Mouse (Mus musculus) ES-E14 (cell line): ENCODE data around the gene Gm10447.

Source experiments
- CHD2 ChIP-seq: IDR thresholded peaks from 2 replicates; pipeline ENCODE4 v1.6.1; 2014; ENCODE audit warnings: mild to moderate bottlenecking, low read depth, low read length, inconsistent platforms
- HCFC1 ChIP-seq: IDR thresholded peaks from 2 replicates; pipeline ENCODE4 v1.6.1; 2012; ENCODE audit warnings: low read length, inconsistent platforms, borderline replicate concordance; ENCODE audit not compliant: insufficient read depth
- ZC3H11A ChIP-seq: IDR thresholded peaks from 2 replicates; pipeline ENCODE4 v1.6.1; 2012; ENCODE audit warnings: low read depth, mild to moderate bottlenecking, inconsistent platforms, low read length, borderline replicate concordance
- ZNF384 ChIP-seq: IDR thresholded peaks from 2 replicates; pipeline ENCODE4 v1.6.1; 2012; ENCODE audit warnings: low read depth, low read length, inconsistent platforms

DNA sequence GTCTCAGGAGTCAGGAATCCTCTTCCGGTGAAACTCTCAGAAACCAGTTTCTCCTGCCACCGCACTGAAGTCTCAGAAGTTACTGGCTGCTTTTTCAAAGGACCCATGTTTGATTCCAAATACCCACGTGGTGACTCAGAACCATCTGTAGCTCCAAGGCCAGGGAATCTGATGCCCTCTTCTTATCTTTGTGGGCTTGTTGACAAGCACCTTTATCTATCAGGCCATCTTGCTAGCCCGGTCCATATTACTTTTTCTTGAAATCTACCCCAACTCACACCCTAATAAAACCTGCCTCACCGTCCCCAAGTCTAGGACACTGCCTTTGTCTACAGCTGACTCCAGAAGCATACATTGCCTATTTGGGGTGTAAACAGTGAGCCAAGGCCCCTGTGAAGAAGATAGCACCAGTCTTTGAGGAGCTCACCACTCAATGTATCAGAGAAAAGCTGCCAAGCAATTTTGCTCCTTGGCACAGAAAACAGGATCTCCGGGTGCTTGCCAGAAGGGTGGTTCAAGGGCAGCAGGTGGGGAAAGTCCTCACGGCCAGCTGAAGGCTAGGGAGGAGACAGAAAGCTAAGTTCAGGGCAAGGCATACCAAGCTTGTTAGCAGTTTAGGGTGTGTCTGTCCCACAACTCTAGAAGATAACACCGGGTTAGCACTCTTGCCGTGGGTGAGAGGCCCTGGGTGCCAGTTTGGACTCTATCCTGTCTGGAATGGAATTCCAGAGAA is 26.4 kb upstream of the Gm10447 start:
- TF ChIP-seq HCFC1 = no peak
- TF ChIP-seq ZC3H11A = no peak
- TF ChIP-seq ZNF384 = no peak
- no peak for TF ChIP-seq CHD2
